Mouse (Mus musculus) ES-Bruce4 (cell line): ENCODE measurements around the gene Ccnjl.

ENCODE experiments used
- CTCF ChIP-seq: IDR thresholded peaks from one replicate; pipeline ENCODE4 v1.8.1; 2011; ENCODE audit warnings: low read depth, low read length
- EP300 ChIP-seq: IDR thresholded peaks from 2 replicates; pipeline ENCODE4 v1.6.1; 2011; ENCODE audit warnings: low read depth, low read length; ENCODE audit not compliant: insufficient read depth
- POLR2A ChIP-seq: IDR thresholded peaks from one replicate; pipeline ENCODE4 v1.8.1; 2011; ENCODE audit warnings: low read length; ENCODE audit not compliant: insufficient read depth

- TF ChIP-seq EP300 (no peak), POLR2A (no peak), CTCF (no peak)
These were observed 16.2 kb downstream of the Ccnjl start for GRCm38 (mm10) chr11:43544819-43545218.
